Mouse (Mus musculus) T-helper 17 cell (primary cell): Measurements from ENCODE around the gene Gpsm3.

ENCODE experiments used
- in situ Hi-C, 2 experiments: fragments of 300-600 bp; cut with MboI, MseI; formaldehyde crosslinking; loops; 1 replicate in 1 of 2; 2 replicates in 1 of 2; pipeline ENCODE4 v1.15.1; 2025; ENCODE audit warnings: high pct_unique_total_duplicates in 2 of 2

The Gpsm3 gene

GRCm38 (mm10) chr17:34596098-34596497 is 6.5 kb downstream of the Gpsm3 start:
- in situ Hi-C loops = loop anchor here in 1 of 2 experiments (25.0 kb wide), 1 partner anchor 1666 kb away; the partner anchor contains the start of genes Rpp21 and Trim39

GRCm38 (mm10) chr17:34597566-34598095 is 8.0 kb downstream of the Gpsm3 start, which contains the start of gene Ager:
Gene Ager, plus strand, starts transcription at chr17:34597862.
- in situ Hi-C loops = loop anchor here in 1 of 2 experiments (25.0 kb wide), 1 partner anchor 1665 kb away; the partner anchor contains the start of genes Rpp21 and Trim39

DNA sequence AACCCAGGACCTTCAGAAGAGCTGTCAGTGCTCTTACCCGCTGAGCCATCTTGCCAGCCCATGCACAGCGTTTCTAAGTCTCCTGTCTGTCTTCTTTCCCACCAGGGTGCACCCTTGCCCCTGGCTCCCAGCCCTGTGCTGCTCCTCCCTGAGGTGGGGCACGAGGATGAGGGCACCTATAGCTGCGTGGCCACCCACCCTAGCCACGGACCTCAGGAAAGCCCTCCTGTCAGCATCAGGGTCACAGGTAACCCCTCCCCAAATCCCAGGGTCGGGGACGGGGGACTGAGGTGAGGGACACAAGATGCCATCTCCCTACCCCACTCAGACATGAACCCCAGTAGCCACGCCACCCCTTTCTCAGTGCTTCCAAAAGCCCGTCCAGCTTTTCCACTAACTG is 10.3 kb downstream of the Gpsm3 start:
- in situ Hi-C loops = loop anchor here in 1 of 2 experiments (5.0 to 25.0 kb wide), 2 partner anchors 483 to 1662 kb away; partner anchors contain the start of genes H2-DMa, Rpp21 and Trim39

DNA sequence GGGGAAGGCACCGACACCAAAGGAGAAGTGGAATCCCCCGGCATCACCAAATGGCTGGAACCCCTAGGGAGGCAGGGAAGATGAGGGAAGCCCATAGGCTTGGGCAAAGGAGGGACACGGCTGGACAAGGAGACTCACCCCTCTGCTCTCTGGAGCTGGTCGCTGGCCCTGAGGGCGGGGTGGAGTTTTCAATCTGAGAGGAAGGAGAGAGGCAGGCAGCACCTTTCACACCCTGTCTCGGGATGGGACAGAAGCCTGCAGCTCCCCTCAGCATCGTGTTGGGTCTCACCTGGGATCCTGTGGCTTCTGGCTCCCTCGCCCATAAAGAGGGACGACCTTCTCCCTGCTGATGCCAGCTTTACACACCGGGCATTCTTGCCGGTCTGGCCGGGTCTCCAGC is 12.2 kb downstream of the Gpsm3 start:
- in situ Hi-C loops = loop anchor here in 1 of 2 experiments (5.0 kb wide), 1 partner anchor 484 kb away; the partner anchor contains the start of gene H2-DMa

DNA sequence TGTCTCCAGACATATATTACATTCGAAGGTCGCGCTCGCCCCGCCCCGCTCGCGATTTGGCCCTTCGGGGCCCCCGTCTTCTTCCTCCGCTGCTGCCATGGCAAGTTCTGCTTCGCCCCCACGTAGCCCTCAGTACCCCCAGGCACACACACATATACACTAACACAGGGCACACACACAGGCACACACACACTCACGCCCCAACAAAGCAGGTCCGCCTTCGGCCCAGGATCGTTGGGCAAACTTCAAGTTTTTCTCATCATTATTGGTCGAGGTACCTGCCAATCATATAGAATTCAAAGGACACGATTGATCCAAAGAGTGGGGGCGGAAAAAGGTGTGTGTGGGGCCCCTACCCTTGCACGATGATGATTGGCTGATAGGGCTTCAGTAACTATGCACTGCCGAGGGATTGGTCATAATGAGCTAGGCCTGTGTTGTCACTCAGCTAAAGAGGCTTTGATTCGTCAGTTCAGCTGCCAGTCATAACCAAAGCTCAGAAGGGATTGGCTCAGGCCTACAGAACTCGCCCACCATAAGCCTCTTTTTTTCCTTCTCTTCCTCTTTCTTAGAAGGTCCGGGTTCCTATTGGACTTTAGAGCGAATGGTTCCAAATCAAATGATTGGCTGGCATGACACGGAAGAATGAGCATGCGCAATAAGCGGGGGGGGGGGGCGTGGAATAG is 13.9 kb downstream of the Gpsm3 start, which contains the start of gene Rnf5:
TSS of gene Rnf5 (minus strand) at position 316 of the 686 bp plus-strand sequence.
- in situ Hi-C loops = loop anchor here in 1 of 2 experiments (5.0 kb wide), 1 partner anchor 486 kb away; the partner anchor contains the start of gene H2-DMa

GRCm38 (mm10) chr17:34604061-34604508 is 14.5 kb downstream of the Gpsm3 start, which contains the start of gene Agpat1:
Gene Agpat1, plus strand, starts transcription at chr17:34604262.
- in situ Hi-C loops = loop anchor here in 1 of 2 experiments (5.0 kb wide), 1 partner anchor 487 kb away; the partner anchor contains the start of gene H2-DMa

GRCm38 (mm10) chr17:34604511-34605237 is 15.1 kb downstream of the Gpsm3 start:
- in situ Hi-C loops = loop anchor here in 1 of 2 experiments (5.0 kb wide), 1 partner anchor 487 kb away; the partner anchor contains the start of gene H2-DMa

DNA sequence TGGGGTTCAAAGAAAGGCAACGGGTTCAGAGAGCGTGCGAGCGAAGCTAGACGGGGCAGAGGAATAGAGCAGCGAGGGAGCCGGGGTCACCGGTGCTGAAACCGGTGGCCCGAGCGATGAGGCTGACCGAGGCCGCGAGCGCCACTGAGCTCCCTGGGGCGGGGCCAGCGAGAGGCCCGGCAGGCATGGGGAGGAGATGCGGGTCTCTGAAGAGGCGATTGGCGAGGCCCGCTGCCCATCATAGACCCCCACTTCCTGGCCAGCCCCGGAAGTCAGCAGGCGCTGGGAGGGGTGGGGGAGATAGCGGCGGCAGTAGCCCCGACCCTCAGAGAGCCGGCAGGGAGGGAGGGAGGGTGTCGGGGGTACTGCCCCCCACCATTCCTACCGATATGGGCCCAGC is 16.0 kb downstream of the Gpsm3 start:
- in situ Hi-C loops = no loop called here

GRCm38 (mm10) chr17:34606186-34607039 is 16.8 kb downstream of the Gpsm3 start:
- in situ Hi-C loops = no loop called here

GRCm38 (mm10) chr17:34607997-34608396 is 18.4 kb downstream of the Gpsm3 start:
- in situ Hi-C loops = no loop called here

- in situ Hi-C loops = no loop called here
These were observed 21.4 kb downstream of the Gpsm3 start for GRCm38 (mm10) chr17:34611050-34611449.

DNA sequence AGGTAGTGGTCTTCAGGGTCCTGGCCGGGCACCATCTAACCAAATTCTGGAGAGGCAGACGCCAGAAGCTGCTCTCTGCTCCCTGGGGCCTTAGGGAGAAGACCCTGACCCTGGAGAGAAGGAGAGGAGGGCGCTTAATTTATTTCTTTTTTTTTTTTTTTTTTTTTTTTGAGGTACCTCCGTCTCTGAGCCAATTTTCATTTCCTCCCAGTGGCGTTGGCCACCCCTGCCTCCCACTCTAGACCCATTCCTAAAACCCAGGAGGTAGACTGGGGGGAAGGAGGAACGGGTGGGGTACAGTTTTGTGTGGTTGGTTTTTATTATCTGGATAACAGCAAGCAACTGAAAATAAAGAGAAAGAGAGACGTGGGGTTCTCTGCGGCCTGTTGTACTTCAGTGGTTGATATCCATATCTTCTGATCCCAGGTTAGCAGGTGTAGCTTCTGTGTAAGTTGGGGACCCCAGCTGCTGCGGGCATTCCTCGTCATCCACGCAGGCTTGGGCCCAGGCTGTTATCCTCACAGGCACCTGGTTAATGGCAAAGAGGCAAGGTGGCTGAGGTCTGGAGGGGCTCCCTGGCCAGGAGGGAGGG is 23.5 kb downstream of the Gpsm3 start:
- in situ Hi-C loops = no loop called here

GRCm38 (mm10) chr17:34613830-34614229 is 24.2 kb downstream of the Gpsm3 start:
- in situ Hi-C loops = no loop called here

GRCm38 (mm10) chr17:34615871-34616270 is 26.3 kb downstream of the Gpsm3 start, which contains the start of gene Egfl8:
Gene Egfl8, minus strand, starts transcription at chr17:34615971.
- in situ Hi-C loops = no loop called here

DNA sequence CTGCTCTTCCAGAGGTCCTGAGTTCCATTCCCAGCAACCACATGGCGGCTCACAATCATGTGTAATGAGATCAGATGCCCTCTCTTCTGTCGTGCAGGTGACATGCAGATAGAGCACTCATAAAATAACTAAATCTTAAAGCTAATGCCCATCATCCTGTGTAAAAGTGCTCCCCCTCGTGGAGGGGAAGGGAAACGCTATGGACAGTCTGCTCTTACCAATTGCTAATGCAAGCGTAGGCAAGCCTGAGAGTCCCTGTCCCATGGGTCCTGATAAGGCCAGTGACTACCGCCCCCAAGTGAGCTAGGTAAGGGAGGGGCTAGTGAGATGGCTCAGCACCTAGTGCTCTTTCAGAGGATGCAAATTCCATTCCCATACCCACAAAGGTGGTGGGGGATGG is 29.4 kb downstream of the Gpsm3 start:
- in situ Hi-C loops = no loop called here

- in situ Hi-C loops = no loop called here
These were observed 31.4 kb downstream of the Gpsm3 start for GRCm38 (mm10) chr17:34621006-34621405.

DNA sequence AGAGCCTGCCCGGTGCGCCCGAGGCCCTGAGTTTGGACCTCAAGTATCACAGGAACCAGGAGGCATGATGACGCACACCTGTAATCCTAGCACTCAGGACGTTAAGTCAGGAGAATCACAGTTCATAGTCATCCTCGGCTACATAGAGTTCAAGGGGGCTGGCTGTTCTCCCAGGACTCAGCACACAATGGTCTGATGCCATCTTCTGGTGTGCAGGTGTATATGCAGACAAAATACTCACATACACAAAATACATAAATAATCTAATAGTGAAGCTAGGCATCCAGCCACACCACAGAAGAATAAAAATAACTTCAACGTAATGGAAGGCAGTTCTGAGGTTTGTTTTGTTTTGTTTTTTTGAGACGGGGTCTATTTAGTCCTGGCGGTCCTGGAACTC is 33.6 kb downstream of the Gpsm3 start:
- in situ Hi-C loops = no loop called here

GRCm38 (mm10) chr17:34624981-34625380 is 35.4 kb downstream of the Gpsm3 start:
- in situ Hi-C loops = no loop called here

DNA sequence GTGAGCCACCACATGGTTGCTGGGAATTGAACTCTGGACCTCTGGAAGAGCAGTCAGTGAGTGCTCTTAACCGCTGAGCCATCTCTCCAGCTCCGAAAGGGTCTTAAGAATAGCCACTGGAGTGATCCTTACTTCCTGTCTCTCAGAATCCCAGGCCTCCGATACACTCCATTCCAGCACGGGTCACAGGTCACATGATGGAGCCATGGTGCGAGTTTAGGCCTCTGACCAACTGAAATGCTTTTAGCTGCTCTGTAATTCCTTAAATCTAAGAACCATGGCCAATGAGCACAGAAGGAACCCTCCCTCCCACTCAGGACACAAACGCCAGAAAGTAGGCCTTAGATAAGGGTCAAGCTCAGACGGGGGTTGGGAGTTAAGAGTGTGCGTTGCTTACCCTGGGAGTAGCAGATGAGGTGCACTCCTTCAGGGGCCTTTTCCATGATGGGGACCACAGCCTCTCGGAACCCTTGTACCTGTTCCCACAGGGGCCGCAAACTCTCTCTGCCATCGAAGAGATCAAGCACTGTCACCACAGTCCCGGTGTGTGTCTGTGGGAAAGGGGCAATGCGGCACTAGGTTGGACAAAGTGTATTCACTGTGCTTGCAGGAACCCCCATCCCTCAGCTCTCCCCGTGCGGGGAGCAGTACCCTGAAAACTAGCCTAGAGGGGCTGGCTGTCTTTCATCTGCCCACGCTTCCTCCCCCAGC is 36.6 kb downstream of the Gpsm3 start:
- in situ Hi-C loops = no loop called here

DNA sequence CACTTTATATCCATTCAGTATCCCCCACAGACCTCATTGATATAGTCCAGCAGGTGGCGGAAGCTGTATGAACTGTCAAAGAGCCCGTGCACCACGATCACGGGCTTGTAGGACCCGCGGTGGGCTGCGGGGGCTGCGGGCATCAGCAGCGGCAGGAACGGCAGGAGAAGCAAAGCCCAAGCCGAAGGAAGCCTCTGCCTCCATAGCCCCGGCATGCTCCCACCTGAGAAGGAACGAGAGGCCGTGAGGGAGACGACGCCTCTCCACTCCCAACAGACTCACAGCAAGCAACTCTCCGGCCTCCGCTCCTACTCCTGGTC is 37.1 kb downstream of the Gpsm3 start:
- in situ Hi-C loops = no loop called here
